Mouse (Mus musculus): Measurements from ENCODE around the gene Igfn1. TPM values are rescaled to one million over a fixed set of nuclear protein-coding genes. Genes with fewer than 3 reads are reported as not detected.

Gene Igfn1
- polyA plus RNA-seq, 1 experiment, result 28.8 TPM

GRCm38 (mm10) chr1:136013513-136013912, 7.4 kb upstream of the Igfn1 start:
- Histone ChIP-seq H3K27ac (ENCODE audit: insufficient read depth, low read length) (no peak overlapping the region), H3K4me1 (ENCODE audit: control insufficient read depth, insufficient read depth, low read length) (no peaks in the 10 kb centered on the region), H3K4me3 (ENCODE audit: insufficient read depth, low read length) (no peak overlapping the region)
- TF ChIP-seq POLR2A (IDR thresholded peaks at IDR 0.05; ENCODE audit: extremely low read depth, insufficient read depth, low read length) (no peak), CTCF (IDR thresholded peaks at IDR 0.05; ENCODE audit: extremely low read depth, insufficient read depth, low read length) (no peak)

GRCm38 (mm10) chr1:136010247-136010646, 4.1 kb upstream of the Igfn1 start:
- Histone ChIP-seq H3K4me1 (ENCODE audit: control insufficient read depth, insufficient read depth, low read length) (no peaks in the 10 kb centered on the region), H3K4me3 (ENCODE audit: insufficient read depth, low read length) (no peak overlapping the region), H3K27ac (ENCODE audit: insufficient read depth, low read length) (no peak overlapping the region)
- no peak for TF ChIP-seq CTCF (IDR thresholded peaks at IDR 0.05; ENCODE audit: extremely low read depth, insufficient read depth, low read length)
- no peak for TF ChIP-seq POLR2A (IDR thresholded peaks at IDR 0.05; ENCODE audit: extremely low read depth, insufficient read depth, low read length)

- H3K4me3 ChIP-seq (ENCODE audit: insufficient read depth, low read length), result 0 out of 2 replicates have a peak overlapping the region, but pooled peaks have one; percentile 26
- TF ChIP-seq POLR2A (IDR thresholded peaks at IDR 0.05; ENCODE audit: extremely low read depth, insufficient read depth, low read length) (no peak), CTCF (IDR thresholded peaks at IDR 0.05; ENCODE audit: extremely low read depth, insufficient read depth, low read length) (no peak)
- no peaks in the 10 kb centered on the region for H3K4me1 ChIP-seq (ENCODE audit: control insufficient read depth, insufficient read depth, low read length)
- H3K27ac ChIP-seq (ENCODE audit: insufficient read depth, low read length), result no peak overlapping the region
Measured at GRCm38 (mm10) chr1:136008159-136008533, 2.0 kb upstream of the Igfn1 start.

- TF ChIP-seq POLR2A (IDR thresholded peaks at IDR 0.05; ENCODE audit: extremely low read depth, insufficient read depth, low read length) (no peak), CTCF (IDR thresholded peaks at IDR 0.05; ENCODE audit: extremely low read depth, insufficient read depth, low read length) (no peak)
- Histone ChIP-seq H3K27ac (ENCODE audit: insufficient read depth, low read length) (no peak within 1 kb of the TSS), H3K4me3 (ENCODE audit: insufficient read depth, low read length) (peak within 1 kb of the TSS; percentile 26), H3K4me1 (ENCODE audit: control insufficient read depth, insufficient read depth, low read length) (no peaks in the 10 kb centered on the region)
Measured at GRCm38 (mm10) chr1:136007211-136008158, 1.3 kb upstream of the Igfn1 start, which contains the start of gene Tmem9. Gene Tmem9, plus strand, starts transcription at chr1:136008150.

- H3K4me3 ChIP-seq (ENCODE audit: insufficient read depth, low read length), result no peak overlapping the region
- TF ChIP-seq CTCF (IDR thresholded peaks at IDR 0.05; ENCODE audit: extremely low read depth, insufficient read depth, low read length) (no peak), POLR2A (IDR thresholded peaks at IDR 0.05; ENCODE audit: extremely low read depth, insufficient read depth, low read length) (no peak)
- peaks cover 3% of the 10 kb centered on the region for H3K4me1 ChIP-seq (ENCODE audit: control insufficient read depth, insufficient read depth, low read length)
- H3K27ac ChIP-seq (ENCODE audit: insufficient read depth, low read length), result no peak overlapping the region
Measured at GRCm38 (mm10) chr1:136001438-136001837, 4.7 kb downstream of the Igfn1 start.

GRCm38 (mm10) chr1:135999720-136000287, 6.3 kb downstream of the Igfn1 start:
- TF ChIP-seq POLR2A (IDR thresholded peaks at IDR 0.05; ENCODE audit: extremely low read depth, insufficient read depth, low read length) (no peak), CTCF (IDR thresholded peaks at IDR 0.05; ENCODE audit: extremely low read depth, insufficient read depth, low read length) (no peak)
- Histone ChIP-seq H3K27ac (ENCODE audit: insufficient read depth, low read length) (no peak overlapping the region), H3K4me1 (ENCODE audit: control insufficient read depth, insufficient read depth, low read length) (peaks cover 3% of the 10 kb centered on the region), H3K4me3 (ENCODE audit: insufficient read depth, low read length) (no peak overlapping the region)

- H3K4me3 ChIP-seq (ENCODE audit: insufficient read depth, low read length), result no peak overlapping the region
- H3K27ac ChIP-seq (ENCODE audit: insufficient read depth, low read length), result no peak overlapping the region
- TF ChIP-seq POLR2A (IDR thresholded peaks at IDR 0.05; ENCODE audit: extremely low read depth, insufficient read depth, low read length), result no peak
- TF ChIP-seq CTCF (IDR thresholded peaks at IDR 0.05; ENCODE audit: extremely low read depth, insufficient read depth, low read length), result no peak
- H3K4me1 ChIP-seq (ENCODE audit: control insufficient read depth, insufficient read depth, low read length), result peaks cover 3% of the 10 kb centered on the region
Measured at GRCm38 (mm10) chr1:135997537-135997936, 8.6 kb downstream of the Igfn1 start.

- no peak for TF ChIP-seq CTCF (IDR thresholded peaks at IDR 0.05; ENCODE audit: extremely low read depth, insufficient read depth, low read length)
- TF ChIP-seq POLR2A (IDR thresholded peaks at IDR 0.05; ENCODE audit: extremely low read depth, insufficient read depth, low read length), result no peak
- Histone ChIP-seq H3K27ac (ENCODE audit: insufficient read depth, low read length) (no peak overlapping the region), H3K4me3 (ENCODE audit: insufficient read depth, low read length) (no peak overlapping the region), H3K4me1 (ENCODE audit: control insufficient read depth, insufficient read depth, low read length) (no peaks in the 10 kb centered on the region)
Measured at GRCm38 (mm10) chr1:135993470-135993869, 12.7 kb downstream of the Igfn1 start.

GRCm38 (mm10) chr1:135989876-135990275, 16.3 kb downstream of the Igfn1 start:
- no peak for TF ChIP-seq POLR2A (IDR thresholded peaks at IDR 0.05; ENCODE audit: extremely low read depth, insufficient read depth, low read length)
- no peak for TF ChIP-seq CTCF (IDR thresholded peaks at IDR 0.05; ENCODE audit: extremely low read depth, insufficient read depth, low read length)
- Histone ChIP-seq H3K4me3 (ENCODE audit: insufficient read depth, low read length) (no peak overlapping the region), H3K27ac (ENCODE audit: insufficient read depth, low read length) (no peak overlapping the region), H3K4me1 (ENCODE audit: control insufficient read depth, insufficient read depth, low read length) (no peaks in the 10 kb centered on the region)

All from cortical plate, adult 2 months (tissue).